Mouse (Mus musculus): Measurements from ENCODE around the gene Slc9a8.

DNA sequence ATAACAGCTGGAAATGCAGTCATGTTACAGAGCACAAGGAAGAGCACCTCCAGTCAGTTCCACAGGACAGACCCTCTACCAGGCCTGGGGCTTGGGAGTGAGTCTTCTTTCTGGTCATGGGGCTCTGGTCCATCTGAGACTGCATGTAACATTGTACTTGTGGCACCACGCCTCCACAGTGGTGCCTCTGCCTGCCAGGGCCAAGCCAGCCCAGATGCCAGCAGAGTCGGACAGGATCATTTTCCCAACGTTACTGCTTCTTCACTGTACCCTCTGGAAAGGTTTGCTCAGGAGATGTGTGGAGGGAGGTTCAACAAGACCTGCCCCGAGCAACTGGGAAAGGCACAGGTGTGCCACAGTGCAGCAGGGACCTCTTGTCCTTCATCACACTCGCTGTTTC is 94.2 kb downstream of the Slc9a8 start:
- no peak for TF ChIP-seq POLR2A (IDR thresholded peaks at IDR 0.05; ENCODE audit: low read depth, low read length)
- TF ChIP-seq CTCF (IDR thresholded peaks at IDR 0.05; ENCODE audit: extremely low read depth, insufficient read depth, insufficient read length, insufficient replicate concordance) = no peak

Data from spleen, adult 2 months (tissue).